Mouse (Mus musculus) forebrain, embryonic 16.5 days (tissue): ENCODE results near the gene Uchl3. TPM values are rescaled to one million over a fixed set of nuclear protein-coding genes. Genes with fewer than 3 reads are reported as not detected.

Experiments used
- ATAC-seq: fragments of 200-750 bp; cut with Nextera tagmentation; 2 replicates; pipeline ENCODE4 v1.8.0; 2017; ENCODE audit warnings: mild to moderate bottlenecking, moderate library complexity
- H3K27ac ChIP-seq: fragments of 300-500 bp; sonication (generic); 2 replicates; pipeline ENCODE4 v1.5.1; 2014; ENCODE audit warnings: low read length, control low read depth
- H3K27me3 ChIP-seq: fragments of 300-500 bp; sonication (generic); replicated peaks from 2 replicates; pipeline ENCODE4 v1.6.1; 2014; ENCODE audit warnings: low read length; ENCODE audit not compliant: control insufficient read depth, insufficient read depth
- H3K36me3 ChIP-seq: fragments of 300-500 bp; sonication (generic); 2 replicates; pipeline ENCODE4 v1.6.1; 2014; ENCODE audit not compliant: control insufficient read depth, insufficient read depth
- H3K4me1 ChIP-seq: fragments of 300-500 bp; sonication (generic); replicated peaks from 2 replicates; pipeline ENCODE4 v1.6.1; 2014; ENCODE audit warnings: low read length; ENCODE audit not compliant: control insufficient read depth, insufficient read depth
- H3K4me2 ChIP-seq: fragments of 300-500 bp; sonication (generic); 2 replicates; pipeline ENCODE4 v1.6.1; 2014; ENCODE audit warnings: mild to moderate bottlenecking, low read length, control low read depth
- H3K4me3 ChIP-seq: fragments of 300-500 bp; sonication (generic); replicated peaks from 2 replicates; pipeline ENCODE4 v1.5.1; 2014; ENCODE audit warnings: mild to moderate bottlenecking, low read length, control low read depth
- H3K9ac ChIP-seq: fragments of 300-500 bp; sonication (generic); replicated peaks from 2 replicates; pipeline ENCODE4 v1.6.1; 2014; ENCODE audit warnings: low read depth, low read length, control low read depth
- H3K9me3 ChIP-seq: fragments of 300-500 bp; sonication (generic); 2 replicates; pipeline ENCODE4 v1.6.1; 2016; ENCODE audit warnings: low read length; ENCODE audit not compliant: control insufficient read depth
- WGBS: fragments of 180-500 bp; shearing (Covaris S2); extraction: QIAGEN DNeasy Blood & Tissue Kit; methylation state at CpG from one replicate; pipeline ENCODE4 v1.1.7; 2014; 5-methylcytosine and 5-hydroxymethylcytosine counted together
- polyA plus RNA-seq: library from polyadenylated mRNA; unstranded; fragments of >200 nt; fragmentation: Nextera tagmentation; extraction: Ambion mirVana; gene quantifications from 2 replicates; pipeline ENCODE4 v1.2.1, GENCODE M21; 2015

The Uchl3 gene
- 235 and 247 TPM in 2 replicates for polyA plus RNA-seq

DNA sequence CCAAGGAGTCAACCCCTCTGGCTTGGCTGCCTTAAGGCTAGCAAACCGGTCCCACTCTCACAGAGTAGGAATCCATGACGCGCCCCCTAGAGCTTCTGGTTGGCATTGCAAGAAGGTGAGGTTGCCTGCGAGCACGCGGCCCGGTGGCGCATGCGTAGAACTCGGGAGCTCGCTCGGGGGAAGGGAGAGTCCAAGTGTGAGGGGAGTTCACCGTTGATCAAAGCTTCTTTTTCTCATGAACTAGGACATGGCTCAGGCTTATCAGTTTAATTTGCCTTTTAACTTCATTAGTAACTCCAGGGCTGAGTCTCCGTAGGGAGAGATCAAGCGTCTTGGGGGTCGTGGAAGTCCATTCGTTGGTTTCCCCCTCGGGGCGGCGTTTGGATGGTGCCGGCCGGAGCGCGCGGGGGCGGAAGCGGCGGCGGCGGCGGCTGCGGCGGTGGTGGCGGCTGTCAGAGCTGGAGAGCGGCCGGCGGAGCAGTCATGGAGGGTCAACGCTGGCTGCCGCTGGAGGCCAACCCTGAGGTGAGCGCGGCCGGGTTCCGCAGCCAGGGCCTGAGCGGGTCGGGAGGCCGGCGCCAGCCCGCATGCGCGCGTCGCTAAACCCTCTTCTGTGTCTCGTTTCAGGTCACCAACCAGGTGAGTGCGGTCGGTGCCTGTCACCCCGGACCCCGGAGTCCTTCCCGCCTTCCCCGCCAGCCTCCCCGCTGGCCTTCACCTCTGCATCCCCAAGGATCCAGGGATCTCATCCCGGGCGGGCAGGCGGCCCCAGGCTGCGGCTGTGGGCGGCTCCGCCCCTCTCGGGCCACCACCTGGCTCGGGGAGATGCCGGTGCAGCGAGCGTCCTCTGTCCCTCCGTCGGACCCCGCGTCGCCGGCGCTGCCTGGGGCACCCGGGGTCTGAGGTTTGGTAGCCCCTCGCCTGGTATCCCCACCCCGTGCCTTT is at the start of gene Uchl3:
Uchl3 (plus strand) TSS at position 387 of the 945 bp plus-strand sequence.
- H3K9me3 ChIP-seq = no peaks in the 10 kb centered on the region
- H3K36me3 ChIP-seq = no peaks in the 10 kb centered on the region
- ATAC-seq = peak; percentile 89
- no peaks in the 10 kb centered on the region for H3K27me3 ChIP-seq
- peak within 1 kb of the TSS; percentile 84 for H3K9ac ChIP-seq
- H3K4me1 ChIP-seq = peaks cover 11% of the 10 kb centered on the region
- H3K27ac ChIP-seq = peak within 1 kb of the TSS; percentile 49
- H3K4me3 ChIP-seq = peak within 1 kb of the TSS; percentile 84
- WGBS = under 1% methylated on average over 76 of the region's 81 CpGs
- H3K4me2 ChIP-seq = peak within 1 kb of the TSS; percentile 93

DNA sequence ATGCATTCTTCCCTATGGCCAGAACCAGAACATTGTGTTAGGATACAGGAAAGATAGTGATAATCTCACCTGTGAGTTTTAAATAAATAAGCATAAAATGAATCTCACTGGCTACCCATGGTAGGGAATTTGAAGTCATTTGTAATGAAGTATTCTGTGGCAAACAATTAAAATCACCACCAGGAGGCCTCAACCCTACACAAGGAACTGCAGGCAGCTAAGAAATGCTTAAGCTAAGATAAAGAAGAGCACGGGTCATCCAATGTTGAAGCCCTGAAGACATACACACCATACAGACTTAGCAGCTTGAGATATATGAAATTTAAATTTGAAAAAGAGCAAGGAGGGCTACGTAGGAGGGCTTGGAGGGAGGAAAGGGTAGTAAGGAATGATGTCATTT is 47.9 kb upstream of the Uchl3 start:
- Histone ChIP-seq H3K4me1 (peaks cover 6% of the 10 kb centered on the region), H3K27me3 (no peaks in the 10 kb centered on the region), H3K9ac (no peak overlapping the region), H3K9me3 (no peaks in the 10 kb centered on the region), H3K36me3 (no peaks in the 10 kb centered on the region), H3K4me3 (no peak overlapping the region), H3K27ac (no peak overlapping the region), H3K4me2 (no peak overlapping the region)
- 62% methylated on average over 2 of the region's 2 CpGs for WGBS
- no peak for ATAC-seq

DNA sequence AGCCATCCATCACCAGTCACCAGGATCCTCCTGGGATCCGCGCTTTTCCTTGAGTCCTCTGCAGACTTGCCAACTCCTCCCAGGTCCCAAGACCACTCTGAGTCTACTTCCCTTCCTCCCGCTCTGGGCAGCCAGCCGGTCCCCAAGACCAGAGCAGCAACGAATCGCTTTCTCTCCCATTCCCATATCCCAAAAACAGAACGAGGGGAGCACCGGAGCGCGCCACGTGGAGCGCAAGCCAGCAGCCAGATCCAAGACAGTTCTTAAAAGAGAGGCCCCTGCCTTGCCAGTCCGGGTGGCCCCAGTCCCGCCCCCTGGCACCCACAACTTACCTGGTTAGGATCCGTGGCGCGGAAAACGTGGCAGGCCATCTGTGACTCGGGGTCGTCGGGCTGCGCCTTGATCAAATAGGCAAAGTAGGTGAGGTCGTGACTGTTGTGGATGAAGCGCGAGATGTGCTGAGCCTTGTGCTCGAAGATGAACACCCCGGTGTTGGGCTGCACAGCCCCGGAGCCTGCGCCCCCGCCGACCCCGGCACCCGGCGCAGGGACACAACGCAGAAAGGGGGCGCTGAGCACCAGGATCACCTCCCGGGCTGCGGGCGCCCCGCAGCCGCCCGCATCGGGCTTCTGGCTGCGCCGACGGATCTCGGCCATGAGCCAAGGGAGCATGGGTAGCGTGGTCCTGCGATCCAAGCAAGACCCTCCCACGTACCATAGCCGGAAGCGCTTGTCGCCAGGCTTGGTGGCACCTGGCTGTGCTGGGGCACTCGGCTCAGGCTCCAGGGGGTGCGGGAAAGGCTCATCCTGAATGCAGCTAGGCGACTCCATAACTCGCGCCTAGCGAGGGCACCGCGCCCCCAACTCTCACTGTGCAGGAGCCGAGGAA is 45.9 kb upstream of the Uchl3 start:
- H3K4me1 ChIP-seq = peaks cover 6% of the 10 kb centered on the region
- peak; percentile 66 for ATAC-seq
- no peak overlapping the region; the same call in 1 of the 2 replicates for H3K27ac ChIP-seq
- no peaks in the 10 kb centered on the region for H3K36me3 ChIP-seq
- peak overlapping the region; percentile 79 for H3K9ac ChIP-seq
- WGBS = under 1% methylated on average over 62 of the region's 62 CpGs
- peak overlapping the region; percentile 96 for H3K4me3 ChIP-seq
- no peaks in the 10 kb centered on the region for H3K9me3 ChIP-seq
- H3K27me3 ChIP-seq = no peaks in the 10 kb centered on the region
- peak overlapping the region; percentile 98 for H3K4me2 ChIP-seq

DNA sequence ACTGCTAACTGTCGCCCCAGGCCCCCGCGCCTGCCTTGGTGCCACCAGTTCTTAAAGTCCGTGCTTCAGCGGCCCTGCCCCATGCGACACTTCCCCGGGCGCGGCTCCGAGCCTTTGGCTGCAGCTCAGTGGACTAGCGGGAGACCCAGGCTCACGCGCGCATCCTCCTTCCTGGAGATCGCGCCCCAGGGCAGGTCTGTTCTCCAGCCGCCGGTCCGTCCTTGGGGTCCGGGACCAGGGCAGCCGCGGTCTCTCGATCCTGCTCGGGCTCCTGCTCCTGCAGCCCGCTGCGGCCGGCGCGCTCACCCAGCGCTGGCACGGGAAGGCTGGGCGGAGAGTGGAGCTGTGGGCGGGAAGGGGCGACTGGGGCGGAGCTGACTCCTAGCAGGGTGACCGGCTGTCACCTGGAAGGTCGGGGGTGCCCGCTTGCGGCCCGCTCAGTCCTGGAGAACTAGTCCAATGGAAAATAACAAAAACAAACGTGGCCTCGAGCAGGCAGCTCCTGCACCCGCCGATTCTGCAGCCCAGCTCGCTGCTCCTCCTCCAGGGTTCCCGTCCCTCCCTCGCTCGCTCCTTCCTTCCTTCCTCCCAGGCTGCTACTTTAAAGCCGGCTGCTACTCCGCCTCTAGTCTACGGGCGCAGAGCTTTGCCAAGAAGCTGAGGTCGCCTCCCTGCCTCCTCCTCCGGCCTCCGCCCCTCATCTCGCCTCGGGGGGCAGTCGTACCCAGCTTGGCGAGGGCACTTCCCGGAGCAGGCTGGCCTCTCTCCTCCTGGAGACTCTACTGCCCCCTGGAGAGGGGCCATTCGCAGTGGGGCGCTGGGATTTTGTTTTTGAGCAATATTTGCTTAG is 45.0 kb upstream of the Uchl3 start, which contains the start of gene Tbc1d4:
Tbc1d4 (minus strand) TSS at position 673 of the 850 bp plus-strand sequence.
- Histone ChIP-seq H3K4me3 (peak within 1 kb of the TSS; percentile 96), H3K4me1 (peaks cover 6% of the 10 kb centered on the region), H3K9ac (peak within 1 kb of the TSS; percentile 79), H3K27me3 (no peaks in the 10 kb centered on the region), H3K4me2 (peak within 1 kb of the TSS; percentile 98), H3K27ac (peak within 1 kb of the TSS; percentile 39), H3K9me3 (no peaks in the 10 kb centered on the region), H3K36me3 (no peaks in the 10 kb centered on the region)
- WGBS = under 1% methylated on average over 61 of the region's 62 CpGs
- peak; percentile 85 for ATAC-seq

DNA sequence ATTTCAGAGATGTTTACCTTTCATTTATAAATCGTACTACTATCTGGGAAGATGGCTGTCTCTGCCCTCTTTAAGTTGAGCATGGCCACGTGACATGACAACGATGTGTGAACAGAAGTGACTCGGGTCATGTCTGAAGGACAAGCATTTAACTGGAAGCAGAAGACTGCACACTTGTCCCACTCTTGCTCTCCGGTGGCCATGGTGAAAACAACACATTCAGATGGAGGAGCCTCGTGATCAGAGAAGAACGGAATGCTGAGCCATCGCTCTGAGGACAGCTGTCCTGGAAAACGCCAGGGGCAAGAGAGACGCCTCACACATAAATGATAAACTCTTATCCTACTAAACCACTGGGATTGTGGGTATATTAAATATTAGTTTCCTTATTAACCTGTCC is 43.1 kb upstream of the Uchl3 start:
- ATAC-seq = no peak
- H3K9ac ChIP-seq = no peak overlapping the region
- H3K4me2 ChIP-seq = no peak overlapping the region
- no peaks in the 10 kb centered on the region for H3K36me3 ChIP-seq
- no peaks in the 10 kb centered on the region for H3K9me3 ChIP-seq
- 89% methylated on average over 10 of the region's 10 CpGs for WGBS
- no peaks in the 10 kb centered on the region for H3K27me3 ChIP-seq
- no peak overlapping the region for H3K27ac ChIP-seq
- no peak overlapping the region for H3K4me3 ChIP-seq
- H3K4me1 ChIP-seq = peaks cover 6% of the 10 kb centered on the region

DNA sequence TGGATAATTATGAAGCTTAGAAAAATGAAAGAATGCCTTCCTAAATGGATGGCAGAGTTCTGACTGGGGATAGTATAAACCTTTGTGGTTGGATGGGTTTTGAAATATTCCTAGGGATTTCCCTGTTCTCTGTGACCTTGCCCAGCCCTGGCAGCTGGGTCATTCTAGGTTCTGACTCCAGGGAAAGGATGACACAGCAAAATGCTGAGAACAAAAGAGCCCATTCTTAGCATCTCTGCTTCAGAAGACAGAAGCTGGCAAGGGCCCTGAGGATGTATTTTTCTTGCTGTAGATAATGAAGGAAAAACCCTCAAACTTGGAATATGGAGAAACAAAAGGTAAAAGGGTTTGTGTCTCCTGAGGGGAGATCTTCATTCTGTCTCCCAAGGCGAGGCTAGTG is 40.6 kb upstream of the Uchl3 start:
- no peak overlapping the region for H3K4me2 ChIP-seq
- H3K9me3 ChIP-seq = no peaks in the 10 kb centered on the region
- 55% methylated on average over 1 of the region's 1 CpGs for WGBS
- no peaks in the 10 kb centered on the region for H3K4me1 ChIP-seq
- H3K27ac ChIP-seq = no peak overlapping the region
- H3K27me3 ChIP-seq = no peaks in the 10 kb centered on the region
- H3K9ac ChIP-seq = no peak overlapping the region
- ATAC-seq = no peak
- H3K4me3 ChIP-seq = no peak overlapping the region
- H3K36me3 ChIP-seq = no peaks in the 10 kb centered on the region

DNA sequence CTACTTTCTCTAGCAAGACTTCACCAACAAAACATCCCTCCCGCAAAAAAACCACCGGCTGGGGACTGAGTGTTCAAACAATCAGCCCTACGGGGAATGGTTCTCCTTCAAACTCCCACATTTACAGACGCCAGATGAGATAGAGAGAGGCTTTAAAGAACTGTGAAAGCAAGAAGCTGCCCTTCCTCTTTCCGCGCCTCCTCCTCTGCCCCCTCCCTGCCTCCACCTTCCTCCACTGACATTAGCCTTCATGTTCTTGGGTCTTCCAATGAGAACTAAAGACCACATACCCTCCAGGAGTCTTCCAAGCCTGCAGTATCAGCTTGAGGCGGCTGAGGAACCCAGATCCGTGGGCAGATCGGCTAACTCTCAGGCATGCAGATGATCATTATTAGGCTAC is 37.6 kb upstream of the Uchl3 start:
- no peak overlapping the region for H3K4me3 ChIP-seq
- no peaks in the 10 kb centered on the region for H3K9me3 ChIP-seq
- no peaks in the 10 kb centered on the region for H3K4me1 ChIP-seq
- H3K4me2 ChIP-seq = no peak overlapping the region
- ATAC-seq = no peak
- H3K27ac ChIP-seq = no peak overlapping the region
- H3K36me3 ChIP-seq = no peaks in the 10 kb centered on the region
- H3K9ac ChIP-seq = no peak overlapping the region
- 86% methylated on average over 9 of the region's 9 CpGs for WGBS
- no peaks in the 10 kb centered on the region for H3K27me3 ChIP-seq

DNA sequence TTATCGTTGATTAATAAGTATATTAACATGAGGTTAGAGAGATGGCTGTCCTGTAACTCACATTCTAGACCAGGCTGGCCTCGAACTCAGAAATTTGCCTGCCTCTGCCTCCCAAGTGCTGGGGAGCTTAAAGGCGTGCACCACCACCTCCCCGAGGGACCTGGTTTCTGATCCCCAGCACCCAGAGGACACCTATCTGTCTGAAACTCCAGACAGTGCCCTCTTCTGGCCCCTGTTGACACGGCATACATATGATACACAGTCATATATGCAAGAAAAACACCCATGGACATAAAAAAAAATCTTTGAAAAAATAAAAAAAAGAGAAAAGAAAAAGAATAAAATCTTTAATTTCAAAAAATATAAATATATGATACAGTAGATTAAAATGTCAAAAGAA is 36.1 kb upstream of the Uchl3 start:
- no peak for ATAC-seq
- Histone ChIP-seq H3K4me1 (no peaks in the 10 kb centered on the region), H3K27me3 (no peaks in the 10 kb centered on the region), H3K4me3 (no peak overlapping the region), H3K4me2 (no peak overlapping the region), H3K9ac (no peak overlapping the region), H3K27ac (no peak overlapping the region), H3K9me3 (no peaks in the 10 kb centered on the region), H3K36me3 (no peaks in the 10 kb centered on the region)
- WGBS = 92% methylated on average over 5 of the region's 5 CpGs
